Mouse (Mus musculus) brain, embryonic 14.5 days (tissue): ENCODE measurements at regions not wholly inside any gene's neighbourhood (a gene's known extent, or its start where the extent isn't known, plus 50 kb on each side); places are given as distances from the start of the nearest gene placed in this dataset.

Source experiments
- CTCF ChIP-seq: fragments of 200-500 bp; IDR thresholded peaks from 2 replicates; pipeline ENCODE4 v1.5.1; 2012; ENCODE audit warnings: inconsistent platforms, mild to moderate bottlenecking, moderate library complexity, borderline replicate concordance; ENCODE audit not compliant: insufficient read depth, insufficient read length; ENCODE audit errors: extremely low read depth
- POLR2A ChIP-seq: fragments of 200-500 bp; IDR thresholded peaks from 2 replicates; pipeline ENCODE4 v1.6.1; 2012; ENCODE audit warnings: mild to moderate bottlenecking, inconsistent platforms, borderline replicate concordance; ENCODE audit not compliant: poor library complexity, insufficient read depth, insufficient read length, severe bottlenecking; ENCODE audit errors: extremely low read depth

DNA sequence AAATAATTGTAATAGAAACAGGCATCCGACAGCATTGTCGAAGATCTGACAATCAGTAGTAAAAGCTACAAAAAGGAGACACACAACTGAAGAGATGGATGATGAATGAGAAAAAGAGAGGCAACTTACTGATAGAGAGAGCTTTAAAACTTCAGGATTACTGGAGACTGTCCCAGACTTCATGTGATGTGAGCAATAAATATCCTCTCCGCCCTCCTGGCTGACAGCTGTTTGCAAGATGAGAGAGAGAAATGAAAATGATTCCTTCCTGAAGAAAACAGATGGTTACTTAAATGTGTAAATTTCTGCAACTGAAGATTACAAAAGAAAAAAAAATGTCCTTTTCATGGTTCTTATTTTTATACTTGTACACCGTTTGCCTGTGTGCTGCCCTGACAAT is 306.7 kb upstream of the Ncam2 start:
- TF ChIP-seq CTCF (no peak), POLR2A (no peak)
